Mouse (Mus musculus): ENCODE results near the gene Syt5. TPM values are rescaled to one million over a fixed set of nuclear protein-coding genes. Genes with fewer than 3 reads are reported as not detected.

Syt5 gene
- 18.2 and 32.3 TPM in 2 replicates for polyA plus RNA-seq (2015; fragmentation: Nextera tagmentation; extraction: Ambion mirVana)

GRCm38 (mm10) chr7:4547221-4547641, at the start of gene Syt5:
TSS of gene Syt5 (minus strand) at chr7:4547541.

GRCm38 (mm10) chr7:4532005-4532729, 15.2 kb downstream of the Syt5 start, which contains the start of gene Dnaaf3:
TSS of gene Dnaaf3 (minus strand) at chr7:4532453.

GRCm38 (mm10) chr7:4524212-4524922, 23.0 kb downstream of the Syt5 start, which contains the start of gene Tnni3:
TSS of gene Tnni3 (minus strand) at chr7:4524229.

GRCm38 (mm10) chr7:4516332-4517050, 30.9 kb downstream of the Syt5 start, which contains the start of gene Tnnt1:
TSS of gene Tnnt1 (minus strand) at chr7:4516382.

GRCm38 (mm10) chr7:4501558-4502397, 45.6 kb downstream of the Syt5 start, which contains the start of gene Ppp1r12c:
TSS of gene Ppp1r12c (minus strand) at chr7:4501680.

Small RNA genes within 50 kb of the gene (microRNA-seq; reads per million reads assigned to microRNA genes)
- not detected for gene Gm23577 (ENCODE audit: borderline replicate concordance, insufficient number of aligned reads)

Other genes starting within 250 kb of the Syt5 start
- 0.14 and 0.21 TPM in 2 replicates for gene Ncr1, start 209.8 kb downstream of the Syt5 start, polyA plus RNA-seq (2015; fragmentation: Nextera tagmentation; extraction: Ambion mirVana)
- gene Gp6, start 149.8 kb downstream of the Syt5 start, polyA plus RNA-seq (2015; fragmentation: Nextera tagmentation; extraction: Ambion mirVana), result 0.08 and 0.22 TPM in 2 replicates
- 11.9 and 15.4 TPM in 2 replicates for gene Rdh13, start 101.9 kb downstream of the Syt5 start, polyA plus RNA-seq (2015; fragmentation: Nextera tagmentation; extraction: Ambion mirVana)
- gene Eps8l1, start 86.9 kb downstream of the Syt5 start, polyA plus RNA-seq (2015; fragmentation: Nextera tagmentation; extraction: Ambion mirVana), result 8.9 and 9.1 TPM in 2 replicates
- 26.2 and 35.8 TPM in 2 replicates for gene Ppp1r12c, start 45.9 kb downstream of the Syt5 start, polyA plus RNA-seq (2015; fragmentation: Nextera tagmentation; extraction: Ambion mirVana)
- 9.3 and 14.3 TPM in 2 replicates for gene Tnnt1, start 31.2 kb downstream of the Syt5 start, polyA plus RNA-seq (2015; fragmentation: Nextera tagmentation; extraction: Ambion mirVana)
- 2.3 and 6.7 TPM in 2 replicates for gene Tnni3, start 23.3 kb downstream of the Syt5 start, polyA plus RNA-seq (2015; fragmentation: Nextera tagmentation; extraction: Ambion mirVana)
- gene Dnaaf3, start 15.1 kb downstream of the Syt5 start, polyA plus RNA-seq (2015; fragmentation: Nextera tagmentation; extraction: Ambion mirVana), result 0.79 and 0.95 TPM in 2 replicates
- 0.03 TPM in 1 of 2 replicates, not detected in the other for gene Ptprh, start 56.5 kb upstream of the Syt5 start, polyA plus RNA-seq (2015; fragmentation: Nextera tagmentation; extraction: Ambion mirVana)
- 1.1 and 1.4 TPM in 2 replicates for gene Tmem86b, start 83.9 kb upstream of the Syt5 start, polyA plus RNA-seq (2015; fragmentation: Nextera tagmentation; extraction: Ambion mirVana)
- 6.7 and 6.9 TPM in 2 replicates for gene Ppp6r1, start 111.5 kb upstream of the Syt5 start, polyA plus RNA-seq (2015; fragmentation: Nextera tagmentation; extraction: Ambion mirVana)
- gene Hspbp1, start 137.5 kb upstream of the Syt5 start, polyA plus RNA-seq (2015; fragmentation: Nextera tagmentation; extraction: Ambion mirVana), result 70.6 and 80.3 TPM in 2 replicates
- gene Brsk1, start 143.1 kb upstream of the Syt5 start, polyA plus RNA-seq (2015; fragmentation: Nextera tagmentation; extraction: Ambion mirVana), result 0.59 and 1.2 TPM in 2 replicates
- 0.10 and 0.24 TPM in 2 replicates for gene Tmem150b, start 177.7 kb upstream of the Syt5 start, polyA plus RNA-seq (2015; fragmentation: Nextera tagmentation; extraction: Ambion mirVana)
- 22.8 and 37.7 TPM in 2 replicates for gene Kmt5c, start 192.6 kb upstream of the Syt5 start, polyA plus RNA-seq (2015; fragmentation: Nextera tagmentation; extraction: Ambion mirVana)
- 53.7 and 57.2 TPM in 2 replicates for gene Cox6b2, start 205.6 kb upstream of the Syt5 start, polyA plus RNA-seq (2015; fragmentation: Nextera tagmentation; extraction: Ambion mirVana)
- not detected in 2 replicates for gene Fam71e2, start 223.8 kb upstream of the Syt5 start, polyA plus RNA-seq (2015; fragmentation: Nextera tagmentation; extraction: Ambion mirVana)
- 0.33 and 0.82 TPM in 2 replicates for gene Il11, start 235.3 kb upstream of the Syt5 start, polyA plus RNA-seq (2015; fragmentation: Nextera tagmentation; extraction: Ambion mirVana)
- 0.38 TPM in 1 of 2 replicates, not detected in the other for gene Tmem190, start 235.4 kb upstream of the Syt5 start, polyA plus RNA-seq (2015; fragmentation: Nextera tagmentation; extraction: Ambion mirVana)
- gene Tmem238, start 242.1 kb upstream of the Syt5 start, polyA plus RNA-seq (2015; fragmentation: Nextera tagmentation; extraction: Ambion mirVana), result 12.5 and 21.8 TPM in 2 replicates
- gene Rpl28, start 245.3 kb upstream of the Syt5 start, polyA plus RNA-seq (2015; fragmentation: Nextera tagmentation; extraction: Ambion mirVana), result 286 and 311 TPM in 2 replicates

Data from adrenal gland, postnatal 0 days (tissue).